Mouse (Mus musculus): ENCODE measurements at regions not wholly inside any gene's neighbourhood (a gene's known extent, or its start where the extent isn't known, plus 50 kb on each side); places are given as distances from the start of the nearest gene placed in this dataset.

DNA sequence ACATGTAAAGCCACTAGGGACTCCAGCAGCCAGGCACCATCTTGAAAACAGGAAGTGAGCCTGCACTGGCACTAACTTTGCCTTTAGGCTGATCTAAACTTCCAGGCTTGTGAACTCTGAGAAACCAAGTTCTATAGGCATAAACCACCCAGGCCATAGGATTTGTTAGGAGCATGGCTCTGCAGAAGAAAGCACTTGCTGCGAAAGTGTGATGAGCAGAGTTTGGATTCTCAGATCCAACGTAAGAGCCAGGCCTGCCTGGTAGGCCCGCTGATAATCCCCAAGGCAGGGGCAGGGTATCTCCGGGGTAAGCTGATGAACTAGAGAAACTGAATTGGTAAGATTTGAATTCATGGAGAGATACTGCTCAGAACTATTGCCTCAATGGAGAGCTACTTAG, 109.7 kb downstream of the Nr2f2 start:
- TF ChIP-seq CTCF (IDR thresholded peaks at IDR 0.05) (no peak), EP300 (IDR thresholded peaks at IDR 0.05) (no peak)

Measured in lung, postnatal 0 days (tissue).